Mouse (Mus musculus) adrenal gland (tissue): ENCODE results near the gene Tle6.

Source experiments
- intact Hi-C: fragments of 180-260 bp; cut with DNase I; formaldehyde crosslinking; loops from one replicate; pipeline ENCODE4 v1.15.1; 2025

Tle6 gene

GRCm38 (mm10) chr10:81565257-81566228 is 35.3 kb downstream of the Tle6 start:
- intact Hi-C loops, result loop anchor here (2.0 kb wide), 1 partner anchor 39 kb away; no protein-coding TSS in a partner anchor

GRCm38 (mm10) chr10:81564734-81565133 is 36.1 kb downstream of the Tle6 start:
- intact Hi-C loops, result loop anchor here (2.0 kb wide), 1 partner anchor 40 kb away; no protein-coding TSS in a partner anchor

GRCm38 (mm10) chr10:81564216-81564615 is 36.7 kb downstream of the Tle6 start:
- intact Hi-C loops, result loop anchor here (2.0 kb wide), 1 partner anchor 41 kb away; no protein-coding TSS in a partner anchor

DNA sequence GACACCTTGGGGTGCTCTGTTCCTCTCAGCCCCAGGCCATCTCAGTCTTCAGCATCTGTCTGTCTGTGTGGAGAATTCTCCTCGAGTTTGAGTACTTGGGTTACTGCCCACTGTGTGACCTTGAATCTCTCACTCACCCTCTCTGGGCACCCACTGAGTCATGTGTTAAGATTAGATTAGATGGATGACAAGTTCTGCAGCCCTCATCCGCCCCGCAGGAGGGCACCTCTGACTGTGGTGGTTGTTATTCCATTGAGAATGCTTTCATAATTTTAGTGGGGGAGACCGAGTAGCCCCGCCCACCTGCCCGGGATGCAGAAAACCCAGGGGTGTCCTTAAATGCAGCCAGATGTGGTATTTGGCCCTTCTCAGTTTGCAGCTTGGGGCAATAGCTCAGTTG is 37.4 kb downstream of the Tle6 start:
- intact Hi-C loops, result no loop called here

- intact Hi-C loops, result no loop called here
Observed at GRCm38 (mm10) chr10:81562411-81562810, 38.5 kb downstream of the Tle6 start.

GRCm38 (mm10) chr10:81560719-81561459 is 40.0 kb downstream of the Tle6 start:
- intact Hi-C loops, result no loop called here

- intact Hi-C loops, result no loop called here
Observed at GRCm38 (mm10) chr10:81559627-81560539, 41.0 kb downstream of the Tle6 start.

DNA sequence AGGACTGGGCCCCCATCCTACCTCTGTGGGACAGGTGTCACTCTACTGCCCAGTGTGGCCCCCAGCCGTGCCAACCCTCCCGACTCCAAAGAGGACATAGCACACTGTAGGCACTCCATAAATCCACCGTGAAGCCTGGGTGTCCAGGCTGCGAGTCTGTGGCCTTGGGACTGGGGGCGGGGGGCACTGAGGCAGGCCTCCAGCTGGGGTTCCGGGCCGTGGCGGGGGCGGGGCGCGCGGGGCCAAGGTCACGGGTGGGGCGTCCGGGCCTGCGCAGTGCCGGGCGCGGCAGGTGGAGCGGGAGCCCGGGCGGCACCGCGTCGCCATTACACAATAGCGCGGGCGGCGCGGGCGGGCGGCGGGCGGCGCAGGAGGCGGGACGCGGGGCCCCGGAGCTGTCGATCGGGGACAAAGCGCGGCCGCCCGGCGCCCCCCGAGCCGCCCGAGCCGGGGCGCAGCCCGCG is 41.7 kb downstream of the Tle6 start, which contains the start of gene Aes:
Aes (plus strand) TSS at position 326 of the 464 bp plus-strand sequence.
- intact Hi-C loops, result no loop called here

GRCm38 (mm10) chr10:81557491-81557890 is 43.4 kb downstream of the Tle6 start:
- intact Hi-C loops, result no loop called here

DNA sequence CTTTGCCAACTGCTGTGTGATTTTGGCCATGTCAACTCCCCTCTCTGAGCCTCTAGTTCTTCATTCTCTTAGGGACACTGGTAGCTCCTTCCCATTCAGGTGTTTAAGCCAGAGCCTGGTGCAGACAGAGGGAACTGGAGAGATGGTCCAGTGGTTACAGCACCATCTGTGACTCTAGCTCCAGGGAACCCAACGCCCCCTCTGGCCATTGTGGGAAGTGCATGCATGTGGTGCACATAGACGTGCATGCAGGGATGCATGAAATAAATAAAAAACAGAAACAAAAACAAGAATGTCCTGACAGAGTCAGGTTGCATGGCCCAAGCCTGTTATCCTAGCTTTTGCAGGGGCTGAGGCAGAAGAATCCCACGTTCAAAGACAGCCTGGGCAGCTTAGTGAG is 44.6 kb downstream of the Tle6 start:
- intact Hi-C loops, result no loop called here

DNA sequence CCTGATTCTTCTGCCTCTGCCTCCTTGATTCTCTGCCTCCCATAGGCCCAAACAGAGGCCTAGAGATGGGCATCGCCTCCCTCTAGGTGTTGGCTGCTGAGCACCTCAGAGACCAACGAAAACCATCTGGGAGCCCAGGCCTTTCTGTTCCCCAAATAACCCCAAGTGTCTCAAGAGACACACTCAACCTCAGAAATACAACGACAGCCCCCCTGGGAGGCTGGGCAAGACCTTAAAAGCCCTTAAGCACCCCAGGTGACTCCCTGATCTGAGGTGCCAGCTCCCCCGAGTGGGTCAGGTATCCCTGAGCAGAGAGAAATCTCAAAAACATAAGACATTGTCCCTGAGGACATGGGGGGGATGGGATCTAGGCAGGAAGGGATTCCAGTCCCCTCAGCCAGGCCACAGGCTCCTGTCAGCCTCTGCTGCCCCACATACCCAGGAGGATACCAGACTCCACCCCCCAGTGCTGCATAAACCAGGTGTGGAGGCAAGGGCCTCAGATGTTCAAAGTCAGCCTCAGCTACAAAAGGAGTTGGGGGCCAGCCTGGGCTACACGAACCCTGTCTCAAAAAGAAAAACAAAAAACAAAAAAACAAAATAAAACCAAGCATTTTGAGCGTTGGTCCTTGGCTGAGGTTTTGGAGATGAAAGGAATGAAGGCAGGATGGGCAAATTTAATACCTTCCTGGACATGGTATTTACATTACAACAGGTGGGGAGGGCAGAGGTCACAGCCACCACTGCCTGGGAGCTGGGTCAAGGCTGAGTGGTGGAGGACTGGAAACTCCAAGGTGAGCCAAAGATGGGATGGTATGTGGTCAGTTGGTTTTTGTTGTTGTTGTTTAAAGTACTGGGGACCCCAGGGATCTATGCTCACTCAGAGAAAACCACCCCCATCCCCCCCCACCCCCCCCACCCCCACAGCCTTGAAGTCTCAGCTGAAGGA is 46.8 kb downstream of the Tle6 start:
- intact Hi-C loops, result loop anchor here (5.0 kb wide), 2 partner anchors 37 to 52 kb away; partner anchors contain the start of gene S1pr4

DNA sequence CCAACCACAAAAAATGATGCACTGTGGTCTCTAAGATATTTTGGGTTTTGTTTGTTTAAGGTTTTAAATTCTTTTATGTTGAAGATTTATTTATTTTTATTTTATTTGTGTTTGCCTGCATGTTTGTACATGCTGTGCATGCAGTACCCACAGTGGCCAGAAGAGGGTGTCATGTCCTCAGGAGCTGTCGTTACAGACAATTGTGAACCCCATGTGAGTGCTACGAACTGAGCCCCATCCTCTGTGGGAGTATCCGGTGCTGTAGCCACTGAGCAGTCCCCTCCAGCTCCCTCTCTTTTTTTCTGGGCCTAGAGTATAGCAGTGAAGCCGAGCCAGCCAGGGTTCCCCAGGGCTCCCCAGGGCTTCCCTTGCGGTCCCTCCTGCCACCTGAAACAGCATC is 47.6 kb downstream of the Tle6 start:
- intact Hi-C loops, result loop anchor here (5.0 kb wide), 2 partner anchors 36 to 51 kb away; partner anchors contain the start of gene S1pr4

- intact Hi-C loops, result loop anchor here (5.0 kb wide), 2 partner anchors 34 to 49 kb away; partner anchors contain the start of gene S1pr4
Observed at GRCm38 (mm10) chr10:81551597-81552102, 49.2 kb downstream of the Tle6 start.

GRCm38 (mm10) chr10:81550257-81550656 is 50.6 kb downstream of the Tle6 start:
- intact Hi-C loops, result loop anchor here (5.0 kb wide), 2 partner anchors 33 to 48 kb away; partner anchors contain the start of gene S1pr4

- intact Hi-C loops, result no loop called here
Observed at GRCm38 (mm10) chr10:81548944-81549343, 51.9 kb downstream of the Tle6 start.

- intact Hi-C loops, result no loop called here
Observed at GRCm38 (mm10) chr10:81546788-81547571, 53.9 kb downstream of the Tle6 start.

GRCm38 (mm10) chr10:81546332-81546731 is 54.5 kb downstream of the Tle6 start:
- intact Hi-C loops, result no loop called here

DNA sequence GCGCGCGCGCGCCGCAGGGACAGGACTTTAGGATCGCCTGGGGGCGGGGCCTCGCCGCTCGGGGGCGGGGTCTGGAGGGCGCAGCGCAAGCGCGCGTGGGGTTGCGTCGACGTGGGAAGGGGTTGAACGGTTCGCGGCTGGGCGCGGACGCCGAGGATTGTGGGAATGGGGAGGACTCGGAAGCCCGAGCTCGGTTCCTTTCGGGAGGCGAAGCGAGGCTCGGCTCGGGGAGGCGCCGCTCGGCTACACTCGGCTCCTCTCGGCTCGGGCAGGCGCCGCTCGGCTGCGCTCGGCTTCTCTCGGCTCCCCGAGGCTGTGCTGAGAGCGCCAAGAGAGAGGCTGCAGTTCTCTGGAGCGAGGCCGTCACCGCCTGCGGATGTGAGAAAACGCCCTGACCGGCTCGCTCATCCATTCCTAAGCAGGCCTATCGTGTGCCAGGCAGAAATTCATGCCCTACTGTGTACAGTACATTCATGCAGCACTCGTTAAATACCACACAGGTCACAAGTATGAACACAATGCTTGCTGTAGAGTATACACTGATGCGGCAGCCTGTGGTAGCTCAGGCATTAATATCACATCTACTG is 55.6 kb downstream of the Tle6 start, which contains the start of gene Gna11:
Gna11 (minus strand) TSS at position 30 of the 587 bp plus-strand sequence.
- intact Hi-C loops, result no loop called here
